Mouse (Mus musculus) testis, adult 2 months (tissue): ENCODE results near the gene Phlpp1. TPM values are rescaled to one million over a fixed set of nuclear protein-coding genes. Genes with fewer than 3 reads are reported as not detected.

ENCODE experiments used
- H3K27ac ChIP-seq: fragments of 200-500 bp; 2 replicates; pipeline ENCODE4 v1.5.1; 2012; ENCODE audit warnings: low read depth, low read length; ENCODE audit not compliant: control insufficient read depth, insufficient read depth
- H3K27me3 ChIP-seq: fragments of 200-500 bp; 2 replicates; pipeline ENCODE4 v1.6.1; 2012; ENCODE audit warnings: mild to moderate bottlenecking, low read length, moderate library complexity; ENCODE audit not compliant: control insufficient read depth, insufficient read depth
- H3K36me3 ChIP-seq: fragments of 200-500 bp; 2 replicates; pipeline ENCODE4 v1.6.1; 2012; ENCODE audit warnings: mild to moderate bottlenecking, low read length; ENCODE audit not compliant: control insufficient read depth, insufficient read depth
- H3K4me1 ChIP-seq: fragments of 200-500 bp; 2 replicates; pipeline ENCODE4 v1.6.1; 2012; ENCODE audit warnings: low read length; ENCODE audit not compliant: control insufficient read depth, insufficient read depth
- H3K4me3 ChIP-seq: fragments of 200-500 bp; 2 replicates; pipeline ENCODE4 v1.5.1; 2012; ENCODE audit warnings: low read depth, mild to moderate bottlenecking, low read length, moderate library complexity, mixed read lengths; ENCODE audit not compliant: control insufficient read depth
- CTCF ChIP-seq: fragments of 200-500 bp; IDR thresholded peaks from 2 replicates; pipeline ENCODE4 v1.5.1; 2012; ENCODE audit warnings: low read depth, mild to moderate bottlenecking, inconsistent platforms, low read length, moderate library complexity; ENCODE audit not compliant: control insufficient read depth, insufficient read depth, insufficient replicate concordance
- POLR2A ChIP-seq: fragments of 200-500 bp; IDR thresholded peaks from 2 replicates; pipeline ENCODE4 v1.6.1; 2012; ENCODE audit warnings: low read depth, mild to moderate bottlenecking, inconsistent platforms, low read length, moderate library complexity; ENCODE audit not compliant: control insufficient read depth
- polyA plus RNA-seq: library from polyadenylated mRNA; depleted of rRNA; stranded (reverse); fragments of >200 nt; gene quantifications from 2 replicates; pipeline ENCODE4 v1.2.3, GENCODE M21; 2012

Phlpp1 gene
- polyA plus RNA-seq, 1 experiment, result 59.6 TPM

DNA sequence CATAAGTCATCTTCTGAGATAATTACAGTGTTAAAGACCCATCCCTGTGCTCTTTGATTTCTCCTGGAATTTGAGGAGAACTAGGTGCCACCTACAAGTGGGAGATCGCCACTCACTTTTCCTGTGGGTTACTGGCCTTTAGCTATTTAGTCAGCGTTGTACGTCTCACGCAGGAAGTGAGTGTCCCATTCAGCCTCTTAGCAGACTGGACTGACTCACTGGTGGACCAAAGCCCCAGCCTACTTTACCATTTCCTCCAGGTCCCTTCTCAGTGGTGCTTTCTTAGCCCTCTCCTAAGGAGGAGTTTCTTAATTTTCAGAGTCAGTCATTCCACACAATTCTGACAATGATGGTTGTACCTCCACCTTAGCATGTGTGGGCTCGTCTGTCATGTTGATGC, 39.6 kb downstream of the Phlpp1 start:
- TF ChIP-seq POLR2A, result no peak
- no peak for TF ChIP-seq CTCF
- H3K36me3 ChIP-seq, result no peaks in the 10 kb centered on the region
- H3K4me1 ChIP-seq, result no peaks in the 10 kb centered on the region
- no peaks in the 10 kb centered on the region for H3K27me3 ChIP-seq
- H3K4me3 ChIP-seq, result no peak overlapping the region
- no peak overlapping the region for H3K27ac ChIP-seq

DNA sequence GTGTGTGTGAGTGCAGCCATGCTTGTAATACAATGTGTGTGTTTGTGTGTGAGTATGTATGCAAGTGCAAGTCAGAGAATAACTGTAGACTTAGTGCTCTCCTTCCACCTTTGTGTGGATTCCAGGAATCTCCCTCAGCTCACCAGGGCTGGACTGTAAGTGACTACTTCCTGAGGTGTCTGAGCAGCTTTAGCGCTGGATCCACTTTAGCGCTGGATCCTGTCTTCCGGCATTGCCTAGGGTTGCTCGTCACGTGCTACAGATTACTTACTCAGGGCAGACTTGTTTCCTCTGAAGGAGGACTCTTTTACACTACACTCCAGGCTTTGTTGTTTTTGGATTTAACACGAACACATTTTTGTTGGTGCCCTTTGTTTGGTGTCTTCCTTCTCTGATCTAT, 48.9 kb downstream of the Phlpp1 start:
- no peaks in the 10 kb centered on the region for H3K36me3 ChIP-seq
- H3K27ac ChIP-seq, result no peak overlapping the region
- TF ChIP-seq CTCF (no peak), POLR2A (no peak)
- no peaks in the 10 kb centered on the region for H3K4me1 ChIP-seq
- H3K27me3 ChIP-seq, result no peaks in the 10 kb centered on the region
- H3K4me3 ChIP-seq, result no peak overlapping the region

DNA sequence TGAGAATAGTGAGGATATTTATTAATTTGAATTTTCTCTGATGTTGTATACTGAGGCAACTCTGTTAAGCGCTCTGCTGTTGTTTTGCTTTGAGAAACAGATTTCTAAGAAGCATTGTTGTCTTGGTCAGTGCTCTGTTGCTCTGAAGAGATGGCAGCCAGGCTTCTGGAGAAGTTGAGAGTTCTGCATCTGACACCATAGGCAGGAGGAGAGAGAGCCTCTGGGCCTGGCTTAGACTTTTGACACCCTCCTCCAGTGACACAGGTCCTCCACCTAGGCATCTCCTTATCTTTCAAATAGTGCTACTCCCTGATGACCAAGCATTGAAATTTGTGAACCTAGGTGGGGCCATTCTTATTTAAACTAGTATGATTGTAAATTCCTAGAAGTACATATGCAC, 49.8 kb downstream of the Phlpp1 start:
- Histone ChIP-seq H3K4me1 (no peaks in the 10 kb centered on the region), H3K27ac (no peak overlapping the region), H3K36me3 (no peaks in the 10 kb centered on the region), H3K27me3 (no peaks in the 10 kb centered on the region), H3K4me3 (no peak overlapping the region)
- TF ChIP-seq CTCF (no peak), POLR2A (no peak)

DNA sequence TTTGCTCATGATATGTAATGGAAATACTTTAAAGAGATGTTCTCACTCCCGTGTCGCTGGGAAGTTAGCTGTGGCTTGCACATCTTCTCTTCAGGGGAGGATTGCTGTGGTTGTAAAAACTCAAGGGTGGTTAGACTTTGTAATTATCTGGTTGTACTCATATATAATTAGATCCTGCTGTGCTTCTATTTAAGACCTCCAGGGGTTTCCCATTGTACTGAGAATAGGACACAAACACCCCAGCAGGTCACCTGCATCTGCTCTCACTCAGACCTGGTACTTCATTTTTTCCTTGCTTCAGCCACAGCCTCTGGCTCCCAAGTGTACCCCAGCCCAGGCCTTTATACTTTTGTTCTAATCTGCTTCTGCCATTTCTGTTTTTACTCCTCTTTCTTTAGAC, 50.4 kb downstream of the Phlpp1 start:
- Histone ChIP-seq H3K27ac (no peak overlapping the region), H3K4me1 (no peaks in the 10 kb centered on the region), H3K36me3 (no peaks in the 10 kb centered on the region), H3K27me3 (no peaks in the 10 kb centered on the region), H3K4me3 (no peak overlapping the region)
- no peak for TF ChIP-seq POLR2A
- no peak for TF ChIP-seq CTCF

DNA sequence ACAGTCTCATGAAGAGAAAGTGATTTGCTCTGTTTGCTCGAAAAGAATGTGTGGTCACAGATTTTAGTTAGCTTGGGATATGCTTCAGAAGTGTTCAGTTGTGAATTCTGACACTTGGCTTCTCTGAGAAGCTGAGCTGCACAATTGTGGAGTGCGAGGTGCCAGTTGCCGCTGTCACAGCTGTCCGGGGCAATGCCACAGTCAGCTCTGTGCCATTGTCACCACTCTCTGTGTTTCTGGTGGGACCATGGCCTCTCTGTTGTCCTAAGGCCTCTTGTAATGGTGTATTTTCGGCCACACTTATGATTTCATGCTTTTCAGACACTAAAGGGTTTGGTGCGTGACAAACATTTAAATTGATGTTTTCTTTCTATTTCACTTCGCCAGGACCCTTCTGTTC, 55.1 kb downstream of the Phlpp1 start:
- TF ChIP-seq POLR2A, result no peak
- no peak for TF ChIP-seq CTCF
- Histone ChIP-seq H3K36me3 (no peaks in the 10 kb centered on the region), H3K27ac (no peak overlapping the region), H3K27me3 (no peaks in the 10 kb centered on the region), H3K4me1 (no peaks in the 10 kb centered on the region), H3K4me3 (no peak overlapping the region)

DNA sequence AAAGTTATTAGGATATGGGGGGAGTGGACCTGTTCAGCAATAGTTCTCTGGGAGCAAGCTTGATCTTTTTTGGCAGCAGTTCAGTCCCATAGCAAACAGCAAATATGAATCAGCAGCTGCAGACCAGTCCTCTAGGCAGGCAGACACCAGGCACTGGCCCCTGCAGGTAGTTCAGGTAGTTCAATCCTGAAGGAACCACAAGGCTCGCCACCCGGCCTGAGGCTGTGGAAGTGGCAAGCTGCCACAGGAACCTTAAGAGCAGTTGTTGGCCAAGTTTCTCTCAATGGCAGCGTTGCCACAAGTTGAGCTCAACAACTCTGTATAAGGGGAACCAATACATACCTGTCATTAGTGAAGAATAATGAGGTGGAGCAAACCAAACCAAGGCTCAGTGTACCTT, 58.8 kb downstream of the Phlpp1 start:
- no peaks in the 10 kb centered on the region for H3K4me1 ChIP-seq
- TF ChIP-seq CTCF (no peak), POLR2A (no peak)
- H3K27ac ChIP-seq, result no peak overlapping the region
- H3K4me3 ChIP-seq, result no peak overlapping the region
- H3K27me3 ChIP-seq, result no peaks in the 10 kb centered on the region
- H3K36me3 ChIP-seq, result no peaks in the 10 kb centered on the region

DNA sequence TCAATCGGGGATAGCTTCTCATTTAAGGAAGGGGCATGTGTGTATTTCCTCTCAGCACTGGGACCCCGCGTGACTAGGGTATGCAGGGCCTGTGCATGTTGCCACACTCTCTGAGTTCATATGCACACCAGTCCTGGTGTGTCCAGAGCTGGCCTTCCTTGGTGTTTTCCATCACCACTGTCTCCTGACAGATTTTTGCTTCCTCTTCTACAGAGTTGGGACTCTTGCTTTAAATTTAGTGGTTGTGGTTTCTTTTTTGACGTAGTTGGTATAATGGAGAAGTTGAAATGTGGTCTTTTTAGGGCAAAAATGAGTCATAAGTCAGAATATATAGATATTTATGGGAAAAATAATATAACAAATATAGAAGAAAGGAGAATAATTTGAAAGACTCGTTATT, 59.8 kb downstream of the Phlpp1 start:
- TF ChIP-seq CTCF (no peak), POLR2A (no peak)
- Histone ChIP-seq H3K36me3 (no peaks in the 10 kb centered on the region), H3K27ac (no peak overlapping the region), H3K4me3 (no peak overlapping the region), H3K4me1 (no peaks in the 10 kb centered on the region), H3K27me3 (no peaks in the 10 kb centered on the region)

DNA sequence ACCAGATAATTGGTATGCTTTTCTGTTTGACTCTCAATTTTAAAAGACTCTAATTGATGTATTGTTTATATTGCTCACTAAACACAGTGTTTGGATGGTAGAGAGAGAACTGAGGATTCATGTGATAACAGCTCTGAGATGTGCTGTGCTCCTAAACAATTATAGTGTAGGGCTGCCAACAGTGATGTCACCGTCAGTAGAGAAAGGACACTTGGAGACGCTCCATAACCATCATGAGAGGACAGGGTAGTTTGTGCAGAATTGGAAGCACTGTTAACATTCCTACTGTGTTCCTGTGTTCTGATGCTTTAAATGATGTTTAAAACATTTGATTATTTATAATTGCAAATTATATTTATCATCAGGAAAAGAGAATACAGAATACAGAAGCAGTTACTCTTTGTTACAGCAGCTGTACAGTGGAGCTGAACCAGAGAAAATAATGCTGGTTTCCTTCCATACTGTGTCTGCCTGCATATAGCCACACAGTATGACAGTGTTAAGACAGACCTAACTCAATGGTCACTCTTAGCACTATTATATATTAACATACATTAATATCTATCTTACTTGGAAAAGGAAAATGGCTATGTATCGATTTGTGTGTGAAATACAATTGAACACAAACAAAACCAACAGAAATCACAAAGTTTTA, 60.4 kb downstream of the Phlpp1 start:
- no peak overlapping the region for H3K27ac ChIP-seq
- H3K4me1 ChIP-seq, result no peaks in the 10 kb centered on the region
- TF ChIP-seq POLR2A (no peak), CTCF (no peak)

More for the DNA sequence above, 60.4 kb downstream of the Phlpp1 start:
- no peak overlapping the region for H3K4me3 ChIP-seq
- H3K27me3 ChIP-seq, result no peaks in the 10 kb centered on the region
- no peaks in the 10 kb centered on the region for H3K36me3 ChIP-seq
